Mouse (Mus musculus) layer of hippocampus, postnatal 25 days (tissue): Measurements from ENCODE around the gene Mgme1. TPM values are rescaled to one million over a fixed set of nuclear protein-coding genes. Genes with fewer than 3 reads are reported as not detected.

ENCODE experiments used
- DNase-seq, 2 experiments: peaks; one replicate each; pipeline ENCODE4 v3.0.0; 2022; ENCODE audit warnings: mixed read lengths in 2 of 2, low spot score in 1 of 2; ENCODE audit errors: extremely low spot score in 1 of 2
- total RNA-seq, 2 experiments: library from RNA; stranded (reverse); gene quantifications; 2 replicates each; pipeline ENCODE4 v1.2.3; 2021

The Mgme1 gene
- total RNA-seq, 2 experiments from 2014 or later: 4.7 to 5.4 TPM

DNA sequence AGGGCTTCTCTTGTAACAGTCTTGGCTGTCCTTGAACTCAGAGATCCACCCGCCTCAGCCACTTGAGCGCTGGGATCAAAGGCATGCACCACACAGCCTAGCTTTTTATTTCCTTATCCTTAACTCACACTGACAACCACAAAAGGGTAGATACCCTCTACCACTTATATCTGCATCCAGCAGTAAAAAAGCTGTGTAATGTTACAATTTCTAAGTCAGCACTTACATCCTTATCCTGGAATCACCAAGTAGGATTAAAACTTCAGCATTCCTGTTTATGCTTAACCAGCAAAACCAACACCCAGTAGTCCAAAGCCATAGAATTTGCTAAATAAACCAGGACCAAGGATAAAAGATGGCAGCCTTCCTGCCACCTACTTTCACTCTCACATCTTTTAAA is 7.6 kb upstream of the Mgme1 start:
- no peak for DNase-seq

DNA sequence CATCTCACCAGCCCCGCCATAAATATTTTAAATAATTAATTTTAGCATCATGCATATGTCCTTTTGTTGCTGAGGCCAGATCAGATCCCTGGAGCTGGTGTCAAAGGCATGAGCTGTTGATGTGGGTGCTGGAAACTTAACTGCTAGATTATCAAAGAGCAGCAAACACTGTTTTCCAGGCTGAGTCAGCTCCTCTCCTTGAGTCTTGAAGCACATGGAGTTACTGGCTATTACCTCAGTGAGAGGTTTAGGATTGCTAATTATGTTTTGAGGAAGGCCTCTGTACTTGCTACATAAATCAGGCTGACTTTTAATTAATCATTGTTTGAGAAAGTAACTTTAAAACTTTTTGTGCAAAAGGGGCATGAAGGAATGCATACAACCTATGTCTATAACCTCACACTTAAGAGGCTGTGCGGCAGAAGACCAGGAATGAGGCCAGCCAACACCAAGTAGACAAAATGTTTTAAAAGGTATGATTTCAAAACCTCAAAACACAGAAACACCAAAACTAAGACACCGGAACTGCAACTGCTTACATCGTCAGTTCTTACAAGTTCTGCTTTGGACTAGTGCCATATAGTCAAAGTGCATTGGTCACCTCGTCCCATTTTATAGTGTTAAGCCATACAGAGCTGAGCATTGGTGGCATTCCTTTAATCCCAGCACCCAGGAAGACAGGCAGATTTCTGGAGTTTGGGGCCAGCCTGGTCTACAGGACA is 5.9 kb upstream of the Mgme1 start:
- DNase-seq: no peak

DNA sequence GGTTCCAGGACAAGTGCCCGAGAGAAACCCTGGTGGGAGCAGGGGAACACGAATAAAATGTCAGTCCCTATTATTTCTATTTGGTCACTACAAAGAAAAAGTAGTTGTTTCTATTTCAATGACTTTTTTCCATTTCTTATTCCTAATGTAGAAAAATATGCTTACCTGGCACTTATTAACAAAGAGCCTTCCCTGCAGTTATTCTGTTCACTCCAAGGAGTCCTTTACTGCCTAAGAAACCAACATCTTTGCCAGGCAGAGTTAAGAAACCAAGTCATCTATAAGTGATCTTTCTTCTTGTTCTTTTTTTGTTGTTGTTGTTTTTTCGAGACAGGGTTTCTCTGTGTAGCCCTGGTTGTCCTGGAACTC is 5.4 kb upstream of the Mgme1 start:
- no peak for DNase-seq

DNA sequence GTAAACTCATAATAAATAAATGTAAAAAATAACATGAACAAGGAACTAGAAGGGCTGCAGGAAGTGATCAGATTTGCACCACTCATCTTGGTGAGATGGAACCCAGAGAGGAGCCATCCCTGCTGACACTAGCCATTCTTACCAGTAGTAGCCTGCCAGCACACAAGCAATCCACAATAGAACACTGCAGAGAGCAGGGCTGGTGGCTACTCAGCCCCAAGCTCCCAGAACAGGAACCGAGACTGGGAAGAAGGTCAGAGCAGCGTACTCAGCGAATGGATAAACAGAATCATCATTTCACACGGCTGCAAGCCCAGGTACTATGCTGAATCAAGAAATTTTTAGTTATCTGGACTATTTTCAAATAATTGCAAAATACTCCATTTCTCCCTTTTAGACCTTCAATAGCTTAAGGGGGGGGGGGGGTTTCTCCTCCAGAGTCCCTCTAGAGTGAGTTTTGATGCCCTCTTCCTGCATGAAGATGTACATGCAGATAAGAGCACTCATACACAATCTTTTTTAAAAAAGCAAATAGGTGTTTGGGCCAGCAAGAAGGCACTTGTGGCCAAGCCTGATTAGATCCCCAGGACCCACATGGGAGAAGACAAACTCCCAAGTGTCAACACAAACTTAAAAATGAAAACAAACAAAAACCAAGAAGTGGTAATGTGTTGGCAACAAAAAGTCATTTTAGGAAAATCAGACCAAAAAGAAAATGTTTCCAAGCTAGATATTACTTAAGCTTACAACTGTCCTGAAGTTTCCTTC is 4.4 kb upstream of the Mgme1 start:
- no peak for DNase-seq

DNA sequence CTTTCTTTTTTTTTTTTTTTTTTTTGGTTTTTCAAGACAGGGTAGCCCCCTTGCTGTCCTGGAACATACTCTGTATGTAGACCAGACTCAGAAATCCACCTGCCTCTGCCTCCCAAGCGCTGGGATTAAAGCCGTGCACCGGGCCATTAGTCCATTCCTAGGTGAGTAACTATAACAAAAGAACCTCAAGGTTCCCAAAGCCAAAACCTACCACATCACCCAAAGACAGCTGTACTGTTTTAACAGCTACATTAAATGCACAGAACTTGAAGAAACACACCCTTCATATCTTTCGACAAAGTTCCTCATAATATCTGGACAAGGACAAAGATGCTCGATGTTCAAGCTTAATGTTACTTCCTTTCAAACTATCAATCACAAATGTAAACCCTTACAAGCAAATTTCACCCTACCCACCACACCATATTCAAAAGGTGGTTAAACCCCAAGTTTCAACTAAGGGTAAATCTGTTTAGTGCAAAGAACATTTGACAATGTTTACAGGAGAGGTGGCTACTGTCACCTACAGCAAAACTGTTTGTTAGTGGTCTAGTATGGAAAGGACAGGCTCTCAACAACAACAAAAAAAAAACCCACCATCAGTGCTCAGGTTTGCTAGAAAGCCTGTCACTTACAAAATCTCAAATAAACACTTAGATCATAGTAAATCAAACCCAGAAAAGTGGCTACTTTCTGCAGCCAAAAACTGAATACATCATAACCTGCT is 3.3 kb upstream of the Mgme1 start:
- DNase-seq: no peak

DNA sequence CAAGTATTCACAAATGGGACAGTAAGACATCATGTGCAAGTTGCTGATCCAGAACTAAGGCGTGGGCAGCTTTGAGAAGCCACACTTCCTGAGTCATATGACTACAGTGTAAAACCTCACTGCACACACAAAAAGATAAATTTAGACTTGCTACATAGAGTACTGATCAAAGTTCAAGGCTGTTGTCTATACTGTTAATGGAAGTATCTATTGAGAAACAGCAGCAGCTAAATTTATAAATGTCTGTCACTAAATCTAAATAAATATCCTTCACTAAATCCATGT is 2.8 kb upstream of the Mgme1 start:
- DNase-seq: no peak

DNA sequence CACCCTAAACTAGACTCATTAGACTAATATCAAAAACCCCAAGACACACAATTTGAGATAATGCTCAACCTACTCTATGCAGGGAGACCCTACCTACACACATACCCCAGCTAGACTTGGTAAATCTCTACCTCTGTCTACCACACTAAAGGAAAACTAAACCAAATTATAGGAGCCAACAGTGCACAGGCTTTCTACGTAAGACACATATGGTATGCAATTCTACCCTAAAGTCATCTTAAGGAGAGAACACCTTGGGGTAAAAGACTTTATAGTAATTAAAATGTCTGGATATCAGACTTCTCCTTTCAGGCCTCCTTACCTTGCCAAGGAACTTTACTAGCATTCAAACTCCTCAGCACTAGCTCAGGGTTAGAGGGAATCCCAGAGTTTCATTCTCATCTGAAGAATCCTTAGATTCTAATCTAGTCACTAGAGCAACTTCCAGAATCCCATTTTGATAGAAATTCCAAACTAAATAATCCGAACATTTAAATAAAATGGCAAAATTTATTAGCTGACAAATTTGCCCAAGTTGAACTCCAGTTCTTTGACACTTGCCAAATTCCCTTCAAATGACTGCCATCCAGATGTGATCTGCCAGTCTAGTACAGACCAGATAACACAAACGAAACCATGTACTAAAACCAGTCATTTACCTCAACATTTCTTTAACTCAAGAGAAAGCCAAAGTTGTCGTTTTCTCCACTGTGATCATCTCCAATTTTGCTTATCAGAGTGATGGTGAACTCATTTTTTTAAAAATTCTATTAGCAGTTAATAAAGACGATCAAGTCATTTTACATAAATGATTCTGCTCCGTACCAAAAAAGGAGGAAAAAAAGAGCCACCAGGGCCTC is 1.8 kb upstream of the Mgme1 start:
- no peak for DNase-seq

DNA sequence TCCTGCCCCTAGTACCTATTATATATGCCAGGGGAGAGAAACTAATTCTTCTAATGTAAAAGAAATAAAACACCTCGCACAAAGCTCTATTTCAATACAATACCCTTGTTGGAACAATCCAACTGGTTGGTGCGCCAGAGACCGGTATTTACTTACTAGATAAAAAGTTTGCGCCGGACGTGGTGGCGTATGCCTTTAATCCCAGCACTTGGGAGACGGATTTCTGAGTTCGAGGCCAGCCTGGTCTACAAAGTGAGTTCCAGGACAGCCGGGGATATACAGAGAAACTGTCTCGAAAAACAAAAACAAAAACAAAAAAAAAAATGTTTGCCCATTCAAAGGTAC is 1.2 kb upstream of the Mgme1 start:
- DNase-seq: no peak

DNA sequence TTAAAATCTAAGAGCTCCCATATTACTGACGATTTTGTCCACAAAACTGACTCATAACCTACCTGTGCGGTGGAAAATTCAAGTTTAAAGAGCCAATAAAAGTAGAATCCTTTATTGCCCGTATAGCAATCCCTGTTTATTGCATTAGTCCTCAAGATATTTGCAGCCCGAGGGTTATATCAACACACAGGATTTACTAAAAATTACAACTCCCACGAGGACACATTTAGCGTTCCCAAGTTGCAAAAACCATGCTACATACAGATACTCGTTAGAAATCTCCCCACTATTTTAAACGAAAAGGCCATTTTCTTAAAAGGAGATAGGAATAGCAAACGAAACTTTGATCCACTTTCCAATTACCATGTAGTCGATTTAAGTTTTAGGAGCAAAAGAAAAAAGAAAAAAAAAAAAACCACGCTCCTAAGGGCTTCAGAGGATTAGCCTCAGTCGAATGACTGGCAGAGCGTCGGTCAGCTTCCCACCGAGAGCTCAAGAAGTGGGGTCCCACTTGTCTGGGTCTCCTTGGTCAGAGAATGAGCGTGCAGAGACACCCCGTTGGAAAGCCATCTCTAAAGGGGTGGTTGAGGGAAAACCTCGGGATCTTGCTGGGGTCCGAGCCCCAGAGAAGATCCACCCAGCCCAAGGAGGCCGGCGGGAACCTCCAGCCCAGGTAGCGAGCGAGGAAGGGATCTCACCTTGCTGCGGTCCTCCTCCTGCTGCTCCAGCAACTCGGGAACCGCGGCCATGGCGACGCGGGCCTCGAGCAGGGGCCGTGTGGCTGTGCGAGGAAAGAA is 586 bp upstream of the Mgme1 start:
- DNase-seq: no peak

DNA sequence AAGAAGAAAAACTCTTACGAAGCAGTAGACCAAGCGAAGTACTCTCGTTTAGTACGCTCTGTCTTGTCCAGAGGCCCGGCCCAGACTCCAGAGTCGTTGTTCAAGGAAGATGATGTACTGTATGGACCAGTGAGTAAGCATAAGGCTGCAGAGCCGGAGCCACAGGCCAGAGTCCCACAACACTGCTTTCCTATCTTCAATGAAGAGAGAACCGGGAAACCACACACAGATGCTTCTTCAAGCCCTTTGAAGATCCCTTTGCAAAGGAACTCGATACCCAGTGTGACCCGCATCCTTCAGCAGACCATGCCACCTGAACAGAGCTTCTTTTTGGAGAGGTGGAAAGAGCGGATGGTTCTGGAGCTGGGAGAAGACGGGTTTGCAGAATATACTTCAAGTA is 1.6 kb downstream of the Mgme1 start:
- DNase-seq: no peak

DNA sequence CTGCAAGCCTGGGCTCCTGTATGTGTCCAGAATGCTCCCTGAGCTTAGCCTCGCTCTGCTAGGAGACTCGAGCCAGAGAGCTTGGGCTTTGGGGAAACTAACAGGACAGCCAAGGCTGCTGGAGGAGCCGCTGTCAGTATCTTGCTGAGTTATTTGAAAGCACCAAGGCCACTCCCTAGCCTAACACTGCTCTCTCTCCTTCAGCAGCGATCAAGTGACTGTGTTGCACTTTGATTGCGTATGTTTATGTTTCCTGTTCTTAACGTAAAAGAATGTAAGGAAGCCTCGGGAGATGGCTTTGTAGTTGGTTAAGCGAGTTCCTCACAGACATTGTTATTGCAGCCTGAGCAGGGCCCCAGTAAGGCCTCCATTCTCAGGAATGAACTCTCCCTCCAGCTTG is 4.3 kb downstream of the Mgme1 start:
- no peak for DNase-seq

DNA sequence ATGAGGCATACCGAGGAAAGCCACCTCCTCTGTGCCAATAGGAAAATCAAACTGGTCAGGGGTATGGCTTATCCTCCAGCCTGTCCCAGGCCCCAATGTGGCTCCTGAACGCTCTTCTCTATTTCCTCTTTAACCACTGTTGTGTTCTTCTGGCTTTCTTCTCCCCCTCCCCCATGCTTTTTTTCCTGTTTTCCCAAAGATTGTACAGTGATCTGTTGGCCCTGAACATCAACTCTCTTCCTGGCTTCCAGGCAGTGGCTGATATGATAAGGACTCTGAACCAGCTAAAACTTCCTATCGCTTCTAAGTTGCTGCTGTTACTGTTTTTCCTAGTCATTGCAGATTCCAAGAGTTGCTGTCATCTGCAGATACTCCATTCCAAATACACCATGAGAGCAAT is 6.4 kb downstream of the Mgme1 start:
- DNase-seq: no peak

DNA sequence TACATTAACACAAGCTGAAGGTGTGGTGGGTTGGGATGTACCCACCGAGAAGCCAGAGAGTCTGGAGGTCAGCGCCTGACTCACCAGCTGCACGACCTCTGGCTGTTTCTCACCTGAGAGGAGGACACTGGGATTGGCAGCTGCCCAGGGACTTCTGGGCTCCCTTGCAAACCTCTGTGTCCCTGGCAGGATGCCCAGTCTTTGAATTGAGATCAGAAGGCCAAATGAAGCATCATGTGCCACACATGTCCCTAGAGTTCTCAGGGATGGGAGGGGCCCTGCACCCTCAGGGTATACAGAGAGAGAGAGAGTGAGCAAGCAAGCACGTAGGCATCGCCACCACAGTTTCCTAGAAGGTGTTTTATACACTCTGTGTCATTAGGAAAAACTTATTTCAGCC is 9.3 kb downstream of the Mgme1 start:
- DNase-seq: no peak

DNA sequence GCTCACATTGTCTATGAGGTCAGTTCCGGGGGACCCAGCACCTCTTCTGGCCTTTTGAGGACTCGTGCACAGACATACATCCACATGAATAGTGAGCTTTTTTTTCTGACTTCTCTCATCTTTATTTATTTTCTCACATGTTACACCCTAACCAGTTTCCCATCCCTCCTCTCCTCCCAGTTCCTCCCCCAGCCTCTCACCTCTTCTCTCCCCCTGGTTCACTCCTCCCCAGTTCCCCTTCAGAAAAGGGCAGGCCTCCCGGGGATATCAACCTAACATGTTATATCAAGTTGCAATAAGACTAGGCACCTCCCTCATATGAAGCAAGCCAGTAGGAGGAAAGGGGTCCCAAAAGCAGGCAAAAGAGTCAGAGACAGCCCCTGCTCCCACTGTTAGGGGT is 10.1 kb downstream of the Mgme1 start:
- DNase-seq: no peak

DNA sequence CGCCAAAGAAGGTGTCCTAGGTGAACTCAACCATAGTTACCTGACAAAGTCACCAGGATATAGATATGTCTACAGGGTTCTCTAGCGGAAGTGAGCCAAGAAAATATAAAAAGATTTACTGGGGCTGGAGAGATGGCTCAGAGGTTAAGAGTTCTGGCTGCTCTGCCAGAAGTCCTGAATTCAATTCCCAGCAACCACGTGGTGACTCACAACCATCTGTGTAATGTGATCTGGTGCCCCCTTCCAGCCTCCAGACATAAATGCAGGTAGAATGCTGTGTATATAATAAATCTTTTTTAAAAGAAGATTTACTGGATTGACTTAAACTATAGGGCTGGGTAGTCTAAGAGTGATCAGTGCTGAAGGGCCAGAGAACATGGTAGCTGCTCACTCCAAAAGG is 11.0 kb downstream of the Mgme1 start:
- DNase-seq: no peak

DNA sequence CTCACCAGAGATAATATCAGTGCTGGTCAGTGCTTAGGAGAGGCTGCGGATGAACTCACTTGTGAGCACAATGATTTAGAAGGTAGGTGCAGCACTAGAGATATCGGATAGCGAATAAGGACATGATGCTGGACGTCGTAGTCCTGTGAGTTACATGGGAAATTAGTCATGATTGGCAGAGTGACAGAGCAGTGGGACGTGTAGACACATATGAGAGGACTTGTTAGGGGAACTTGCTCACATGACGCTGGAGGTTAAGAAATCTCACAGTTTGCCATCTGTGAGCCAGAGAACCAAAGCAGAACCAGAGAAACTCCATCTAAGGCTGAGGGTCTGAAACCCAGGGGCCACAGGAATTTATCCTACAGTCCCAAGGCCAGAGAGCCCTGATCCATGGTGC is 19.9 kb downstream of the Mgme1 start:
- DNase-seq: no peak

DNA sequence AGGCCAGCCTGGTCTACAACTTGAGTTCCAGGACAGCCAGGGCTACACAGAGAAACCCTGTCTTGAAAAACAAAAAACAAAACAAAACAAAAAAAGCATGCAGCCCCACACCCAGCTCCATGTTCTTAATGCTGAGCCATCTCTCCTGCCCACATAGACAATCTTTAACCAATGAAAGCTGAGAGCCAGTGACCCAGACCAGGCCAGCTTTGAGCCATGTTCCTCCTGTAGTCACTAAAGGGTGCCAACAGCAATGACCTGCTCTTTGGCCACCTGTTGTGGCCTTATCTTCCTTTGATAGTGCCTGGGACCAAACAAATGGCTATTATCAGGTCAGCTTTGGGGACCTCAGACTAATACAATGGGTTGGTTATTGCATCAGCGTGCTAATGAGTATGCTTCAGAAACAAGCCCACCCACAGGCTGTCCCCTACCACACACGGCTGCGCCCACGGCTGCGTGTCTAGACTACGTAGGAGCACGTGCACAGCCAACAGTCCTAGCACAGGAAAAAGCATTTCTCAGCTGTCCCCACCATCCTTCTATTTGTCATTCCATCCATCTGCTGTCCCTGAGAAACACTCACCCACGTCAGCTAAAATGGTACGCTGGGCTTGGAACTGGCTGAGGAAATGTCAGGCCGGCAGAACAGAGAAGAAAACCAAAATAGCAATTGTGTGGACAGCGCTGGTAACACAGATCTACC is 21.3 kb downstream of the Mgme1 start:
- peak; percentile 26 to 32 for DNase-seq

DNA sequence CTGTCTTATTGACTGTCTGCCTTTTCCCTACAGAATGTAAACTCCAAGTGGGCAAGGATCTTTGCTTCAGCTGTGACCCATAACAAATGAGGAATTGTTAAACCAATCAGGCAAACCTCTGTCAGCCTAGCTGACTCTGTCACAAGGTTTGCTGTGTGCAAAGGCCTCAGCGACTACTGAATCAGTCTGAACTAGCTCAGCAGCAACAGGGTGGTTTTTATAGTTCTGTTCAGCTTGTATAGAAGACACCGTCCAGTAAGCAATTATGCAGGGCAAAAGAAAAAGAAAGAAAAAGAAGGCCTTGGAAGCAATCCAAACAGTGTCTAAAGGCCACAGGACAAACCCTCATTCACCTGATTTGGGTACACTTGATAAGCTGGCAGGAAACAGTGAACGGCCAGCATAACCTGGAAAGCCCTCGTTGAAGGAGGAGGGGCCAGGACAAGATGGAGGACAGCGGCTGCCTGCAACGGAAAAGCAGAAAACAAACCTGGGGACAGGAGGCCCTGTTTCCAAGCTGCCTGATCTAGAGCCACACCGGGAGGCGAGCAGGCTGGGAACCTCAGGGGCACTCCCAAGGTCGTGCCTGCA is 24.8 kb downstream of the Mgme1 start:
- no peak for DNase-seq
